Mouse (Mus musculus) G1E-ER4 (cell line): ENCODE data around the gene C3. TPM values are rescaled to one million over a fixed set of nuclear protein-coding genes. Genes with fewer than 3 reads are reported as not detected.

ENCODE experiments used
- GATA1 ChIP-seq: IDR thresholded peaks from one replicate; pipeline ENCODE4 v1.8.0; 2012; ENCODE audit warnings: low read length, inconsistent platforms
- polyA plus RNA-seq: library from polyadenylated mRNA; stranded (reverse); fragments of >175 nt; gene quantifications from 2 replicates; pipeline ENCODE4 v1.2.3, GENCODE M21; 2012

The C3 gene
- polyA plus RNA-seq, 1 experiment, result not detected

DNA sequence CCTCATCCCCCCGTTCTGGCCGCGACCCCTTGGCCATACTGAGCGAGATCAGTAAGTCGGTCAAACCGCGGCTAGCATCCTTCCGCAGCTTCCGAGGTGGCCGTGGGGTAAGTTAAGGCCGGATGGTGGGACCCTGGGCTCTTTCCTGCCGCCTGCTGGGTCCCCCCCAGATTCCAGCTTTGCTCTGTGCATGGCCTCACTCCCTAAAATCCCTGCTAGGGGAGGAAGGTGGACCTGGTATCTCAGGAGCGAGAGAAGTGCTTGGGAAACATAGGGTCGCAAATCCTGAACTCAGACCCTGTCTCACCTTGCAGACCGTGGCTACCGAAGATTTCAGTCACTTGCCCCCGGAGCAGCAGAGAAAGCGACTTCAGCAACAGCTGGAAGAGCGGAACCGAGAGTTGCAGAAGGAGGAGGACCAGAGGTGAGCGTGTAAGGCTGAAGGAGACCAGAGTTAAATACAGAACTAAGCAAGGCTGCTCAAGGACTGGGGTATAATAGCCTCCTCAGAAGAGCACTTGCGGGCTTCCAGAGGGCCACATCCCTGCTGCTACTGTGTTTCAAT, 29.1 kb upstream of the C3 start:
- TF ChIP-seq GATA1, result no peak

DNA sequence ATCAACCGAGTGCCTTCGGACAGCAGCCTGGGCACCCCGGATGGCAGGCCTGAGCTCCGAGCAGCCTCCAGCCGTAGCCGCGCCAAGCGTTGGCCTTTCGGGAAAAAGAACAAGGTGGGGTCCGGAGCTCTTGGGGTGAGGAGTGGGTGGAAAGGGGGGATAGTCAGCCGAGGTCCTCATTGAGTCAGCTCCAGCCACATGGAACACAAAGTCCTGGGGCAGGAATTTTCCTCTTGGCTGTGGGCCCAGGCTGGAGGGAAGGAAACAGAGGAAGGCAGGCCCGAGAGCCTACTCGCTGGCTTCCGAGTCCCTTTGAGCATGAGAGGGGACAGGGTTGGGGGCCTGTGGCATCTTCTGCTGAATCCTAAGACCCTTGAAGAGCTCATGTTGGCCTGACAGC, 27.4 kb upstream of the C3 start:
- no peak for TF ChIP-seq GATA1

DNA sequence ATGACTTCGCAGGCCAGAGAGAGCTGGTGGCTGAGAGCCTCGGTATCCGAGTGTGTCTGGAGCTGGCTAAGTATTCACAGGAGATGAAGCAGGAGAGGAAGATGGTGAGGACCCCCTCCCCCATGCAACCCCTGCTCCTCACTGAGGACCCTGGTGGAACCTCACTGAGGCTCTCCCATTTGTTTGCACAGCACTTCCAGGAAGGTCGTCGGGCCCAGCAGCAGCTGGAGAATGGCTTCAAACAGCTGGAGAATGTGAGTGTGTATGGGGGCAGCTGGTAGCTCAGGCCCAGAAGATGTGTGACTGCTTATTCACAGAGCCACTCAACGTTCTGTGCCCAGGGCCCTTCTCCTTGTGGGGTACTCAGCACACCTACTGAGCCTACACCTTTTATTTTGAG, 25.4 kb upstream of the C3 start:
- no peak for TF ChIP-seq GATA1

DNA sequence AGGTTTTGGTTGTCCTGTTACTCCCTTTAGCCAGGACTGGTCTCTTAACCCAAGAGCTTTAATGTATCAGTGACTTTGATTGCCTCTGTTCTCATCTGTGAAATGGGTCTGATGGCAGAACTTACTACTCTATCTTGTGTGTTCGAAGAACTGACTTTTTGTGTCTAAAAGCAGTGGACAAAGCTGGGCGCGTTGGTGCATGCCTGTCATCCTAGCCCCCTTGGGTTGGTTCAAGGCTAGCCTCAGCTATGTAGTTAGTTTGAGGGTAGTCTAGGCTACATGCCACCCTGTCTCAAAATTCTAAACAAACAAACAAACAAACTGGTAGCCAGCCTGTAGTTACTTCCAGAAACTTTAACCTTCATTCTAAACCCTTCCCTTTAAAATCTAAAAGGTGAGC, 23.5 kb upstream of the C3 start:
- no peak for TF ChIP-seq GATA1

DNA sequence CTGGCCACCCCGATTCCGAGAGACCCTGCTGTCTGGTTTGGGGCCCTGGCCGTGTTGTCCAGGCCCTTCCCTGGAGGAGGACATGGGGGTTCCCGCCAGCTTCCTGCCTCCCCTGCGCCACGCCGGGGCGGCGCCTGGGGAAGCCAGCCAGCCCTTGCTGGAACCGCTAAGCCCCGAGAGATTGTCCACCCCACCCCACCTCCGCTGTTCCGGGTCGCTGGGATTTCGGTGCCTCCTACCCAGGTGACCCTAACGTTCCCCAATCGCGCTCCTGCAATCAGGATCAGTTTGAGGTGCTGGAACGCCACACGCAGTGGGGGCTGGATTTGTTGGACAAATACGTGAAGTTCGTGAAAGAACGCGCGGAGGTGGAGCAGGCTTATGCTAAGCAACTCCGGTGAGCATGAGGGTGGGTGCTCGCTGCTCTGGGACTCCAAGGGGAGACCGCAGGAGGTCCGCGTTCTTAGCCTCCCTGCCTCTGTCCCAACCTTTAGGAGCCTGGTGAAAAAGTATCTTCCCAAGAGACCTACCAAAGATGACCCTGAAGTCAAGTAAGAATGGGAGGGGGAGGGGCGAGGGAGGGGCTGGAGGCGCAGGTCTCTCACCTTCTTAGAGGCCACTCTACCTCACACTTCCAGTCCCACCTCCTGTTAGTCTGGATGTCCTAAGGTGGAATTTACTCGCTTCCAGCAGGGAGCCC, 22.7 kb upstream of the C3 start:
- no peak for TF ChIP-seq GATA1

DNA sequence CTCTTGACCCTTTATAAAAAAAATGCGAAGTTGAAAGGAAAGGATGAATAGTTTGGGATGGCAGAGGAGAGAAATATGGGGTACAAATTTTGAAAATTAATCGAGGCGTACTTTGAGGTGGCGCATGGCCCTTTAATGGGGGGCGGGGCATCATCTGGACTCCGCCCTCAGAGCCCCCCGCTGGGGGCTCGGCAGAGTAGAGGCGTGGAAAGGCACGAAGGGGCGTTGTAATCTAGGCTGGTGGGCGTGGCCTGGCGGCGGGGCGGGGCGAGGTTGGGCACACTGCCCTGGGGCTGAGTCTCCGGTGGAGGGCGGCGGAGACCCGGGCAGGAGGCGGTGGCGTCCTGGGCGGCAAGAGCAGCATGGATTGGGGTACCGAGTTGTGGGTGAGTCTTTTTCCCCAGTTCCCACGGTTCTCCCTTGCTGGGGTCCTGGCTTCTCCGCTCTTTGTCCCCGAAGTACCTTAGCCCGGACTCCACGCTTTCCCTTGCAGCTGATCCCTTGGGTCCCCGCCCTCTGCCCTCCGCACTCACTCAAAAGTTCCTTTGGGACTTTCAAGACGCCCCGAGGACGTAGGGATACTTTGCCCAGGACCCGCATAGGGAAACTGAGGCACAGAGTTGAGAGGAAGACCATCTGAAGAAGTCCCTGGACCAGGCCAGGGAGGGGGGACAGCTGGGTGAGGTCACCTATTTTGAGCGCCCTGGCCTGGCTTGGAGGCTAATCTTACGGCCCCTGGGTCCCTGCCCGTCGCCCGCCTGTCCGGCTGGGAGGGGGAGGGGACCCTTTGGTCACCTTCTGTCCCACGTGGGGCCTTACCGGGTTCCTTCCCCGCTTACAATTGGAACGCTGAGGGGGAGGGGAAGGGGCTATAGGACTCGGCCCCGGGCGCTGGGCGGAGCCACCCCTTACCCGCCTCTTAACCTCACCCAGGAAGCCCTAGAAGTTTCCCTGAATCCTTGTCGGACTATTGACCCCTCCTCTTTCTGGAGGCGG, 21.5 kb upstream of the C3 start, which contains the start of gene Trip10:
Gene Trip10 (plus strand): TSS at position 270 of the 996 bp plus-strand sequence.
- no peak for TF ChIP-seq GATA1

DNA sequence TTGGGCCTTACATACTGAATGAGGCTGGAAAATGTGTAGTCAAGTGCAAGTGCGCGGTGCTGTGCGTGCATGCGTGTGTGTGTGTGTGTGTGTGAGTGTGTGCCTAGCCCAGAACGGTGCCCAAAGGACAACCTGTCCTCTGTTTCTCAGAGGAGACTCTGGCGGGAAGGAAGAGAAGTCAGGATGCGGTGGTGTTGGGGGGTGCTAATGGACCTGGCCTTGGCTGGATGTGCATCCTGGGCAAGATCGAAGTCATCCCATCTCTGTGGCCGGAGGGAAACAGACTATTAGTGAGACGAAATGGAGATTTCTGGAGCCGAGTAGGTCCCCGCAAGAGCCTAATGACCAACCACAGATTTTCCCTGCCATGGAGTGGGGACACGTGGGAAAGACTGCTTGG, 20.8 kb upstream of the C3 start:
- no peak for TF ChIP-seq GATA1

DNA sequence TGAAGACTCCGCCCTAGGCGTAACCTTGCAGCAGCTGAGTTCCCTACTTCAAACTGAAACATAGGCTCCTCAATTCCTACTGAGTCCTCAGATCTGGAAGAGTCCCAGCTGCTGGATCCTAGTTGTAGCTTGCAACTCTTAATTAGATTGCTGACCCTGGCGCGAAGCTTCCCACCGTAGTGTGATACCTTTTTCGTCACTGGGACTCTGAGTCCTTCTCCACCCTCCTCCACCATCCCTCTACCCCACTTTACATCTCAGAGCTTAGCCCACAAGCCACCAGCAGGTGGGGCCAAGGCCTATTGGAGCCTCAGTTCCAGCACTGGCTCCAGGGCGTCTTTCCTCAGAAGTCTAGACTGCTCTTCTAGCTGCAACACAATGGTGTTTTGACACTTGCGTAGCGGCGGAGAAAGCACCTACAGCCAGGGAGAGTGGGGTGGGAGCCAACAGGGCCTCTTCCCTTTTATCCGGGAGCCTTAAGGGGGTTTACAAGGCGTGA, 20.3 kb upstream of the C3 start, which contains the start of gene Gpr108:
Gene Gpr108 (minus strand): TSS at position 246 of the 499 bp plus-strand sequence.
- TF ChIP-seq GATA1, result no peak

DNA sequence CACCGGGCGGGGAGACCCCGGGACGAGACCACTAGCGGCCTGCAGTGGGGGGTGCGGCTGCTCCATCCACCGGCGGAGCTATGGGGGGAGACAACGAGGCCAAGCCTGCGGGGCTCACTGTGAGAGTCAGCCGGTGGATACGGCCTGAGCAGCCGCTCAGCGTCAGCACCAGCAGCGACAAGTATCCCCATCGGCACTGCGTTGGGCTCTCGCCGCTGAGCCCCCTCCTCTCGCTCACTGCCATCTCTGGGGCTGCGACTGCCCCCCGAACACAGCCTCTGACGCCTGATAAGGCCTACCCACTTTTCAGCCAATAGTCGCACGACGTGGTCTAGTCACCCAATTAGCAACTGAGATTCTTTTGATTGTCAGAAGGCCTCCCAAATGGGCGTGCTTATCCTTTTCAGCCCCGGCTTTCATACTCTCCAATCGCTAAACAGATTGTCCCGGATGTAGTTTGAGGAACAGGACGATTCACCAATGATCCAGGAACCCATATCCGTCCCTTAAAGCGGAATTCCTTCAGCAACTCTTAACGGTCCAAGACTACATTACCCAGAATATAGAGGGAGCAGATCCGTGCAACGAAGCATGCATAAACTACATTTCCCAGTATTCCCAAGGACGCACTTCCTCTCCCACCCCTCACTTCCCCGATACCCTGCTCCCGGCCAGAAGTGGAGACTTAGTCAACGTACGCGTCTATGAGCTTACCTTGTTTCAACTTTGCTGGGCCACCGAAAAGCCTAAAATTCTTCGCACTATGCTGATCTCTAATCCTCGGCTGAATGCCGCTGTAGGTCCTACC, 19.7 kb upstream of the C3 start:
- no peak for TF ChIP-seq GATA1

DNA sequence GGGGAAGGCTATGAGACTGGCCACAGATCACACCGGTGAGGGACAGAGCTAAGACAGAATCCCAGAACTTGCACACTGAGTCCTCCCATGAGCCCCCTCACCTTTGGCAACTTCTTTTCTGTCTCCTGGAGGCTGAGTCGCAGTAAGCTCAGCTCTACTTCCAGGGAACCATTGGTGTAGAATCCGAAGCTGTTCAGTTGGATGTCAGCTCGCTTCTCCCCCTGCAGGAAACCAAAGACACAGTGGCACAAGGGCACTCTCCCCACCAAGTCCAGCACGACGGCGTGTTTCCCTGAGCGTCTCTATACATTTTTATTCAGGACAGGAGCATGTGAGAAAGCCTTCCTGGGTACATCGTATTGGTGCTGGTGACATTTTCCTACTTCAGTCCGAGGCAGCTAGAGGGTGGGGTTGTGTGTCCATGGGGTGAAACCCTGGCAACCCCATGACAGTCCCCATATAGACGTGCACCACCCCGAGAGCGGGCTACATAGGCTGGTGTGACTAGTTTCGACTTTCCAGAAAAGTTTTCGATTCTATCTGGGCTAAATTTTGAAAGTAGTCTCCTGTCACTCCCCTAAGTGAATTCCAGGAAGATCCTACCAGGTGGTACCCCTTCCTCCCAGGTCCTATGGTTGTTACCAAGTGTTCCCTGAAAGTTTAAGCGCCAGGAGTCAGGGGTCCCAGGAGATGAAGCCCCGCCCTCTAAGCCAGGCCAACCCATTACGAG, 18.9 kb upstream of the C3 start:
- no peak for TF ChIP-seq GATA1

DNA sequence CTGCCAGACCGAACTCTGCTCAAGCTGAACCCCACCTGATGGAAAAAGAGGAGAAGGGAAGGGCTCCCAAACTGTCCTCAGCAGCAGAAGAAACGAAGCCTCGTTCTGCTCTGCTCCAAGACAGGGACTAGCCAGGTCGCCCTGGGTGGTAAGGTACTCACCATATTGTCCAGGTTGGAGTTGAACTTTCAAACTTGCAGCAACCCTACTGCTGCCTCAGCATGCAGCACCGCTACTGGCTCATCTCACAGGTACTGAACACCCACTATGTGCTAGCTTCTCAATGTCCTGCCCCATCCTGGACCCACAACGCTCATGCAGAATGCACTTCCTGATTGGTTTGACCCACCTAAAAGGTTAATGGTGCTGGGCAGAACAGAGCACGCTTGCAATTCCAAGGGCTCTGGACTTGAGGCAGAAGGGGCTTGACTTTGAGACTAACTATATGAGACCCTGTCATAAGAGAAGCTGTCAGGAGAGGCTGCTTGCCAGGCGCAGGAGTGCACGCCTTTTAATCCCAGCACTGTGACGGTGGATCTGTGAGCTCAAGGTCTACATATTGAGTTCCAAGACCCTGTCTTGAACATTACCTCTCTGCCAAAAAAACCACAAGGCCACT, 17.5 kb upstream of the C3 start:
- TF ChIP-seq GATA1, result no peak

DNA sequence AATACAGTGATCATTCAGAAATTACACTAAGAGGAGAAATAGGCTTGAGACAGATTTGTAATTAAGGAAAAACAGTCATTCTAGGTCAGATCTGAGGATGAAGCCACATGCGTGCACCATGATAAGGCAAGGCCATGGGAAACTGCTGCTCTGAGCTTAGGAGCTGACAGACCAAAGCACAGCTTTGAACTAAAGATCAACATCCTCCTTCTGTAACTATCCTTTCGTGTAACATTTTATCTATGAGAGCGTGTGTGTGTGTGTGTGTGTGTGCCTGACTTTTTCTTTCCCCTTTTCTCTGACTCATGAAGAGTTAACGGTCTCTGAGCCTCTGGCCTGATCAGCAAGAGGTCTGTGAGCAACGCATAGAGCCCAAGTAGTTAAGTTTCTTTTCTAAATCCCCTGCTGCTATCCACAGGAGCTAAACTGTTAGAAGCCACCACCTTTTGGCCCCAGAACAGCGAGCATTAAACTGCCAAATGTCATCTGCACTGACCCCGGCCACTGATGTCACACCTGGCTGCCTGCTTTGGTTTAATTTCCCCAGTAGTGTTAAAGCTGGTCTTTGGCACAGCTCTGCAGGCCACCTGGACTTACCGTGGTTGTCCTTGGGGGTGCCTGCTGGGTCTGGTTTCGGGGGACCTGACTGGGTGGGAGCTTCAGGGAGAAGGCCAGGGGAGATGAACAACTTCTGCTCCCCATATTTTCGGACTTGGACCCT, 15.9 kb upstream of the C3 start:
- no peak for TF ChIP-seq GATA1

DNA sequence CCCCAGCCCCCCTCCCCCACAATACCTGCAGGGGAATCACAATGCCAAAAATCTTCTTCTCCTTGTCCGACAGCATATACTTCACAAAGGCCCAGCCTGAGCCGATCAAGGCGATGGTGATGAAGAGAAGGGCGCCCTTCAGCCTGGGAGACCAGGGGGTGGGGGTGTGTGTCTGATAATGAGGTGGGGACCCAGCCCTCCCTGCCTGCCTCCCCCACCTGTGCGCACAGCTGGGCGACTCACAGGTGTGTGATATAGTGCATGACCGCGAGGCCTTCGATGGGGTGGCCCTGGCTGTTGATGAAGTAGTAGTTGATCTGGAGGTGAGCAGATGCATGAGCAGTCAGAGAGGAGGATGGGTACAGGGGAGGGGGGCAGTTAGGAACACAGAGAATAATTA, 9.2 kb upstream of the C3 start:
- no peak for TF ChIP-seq GATA1

DNA sequence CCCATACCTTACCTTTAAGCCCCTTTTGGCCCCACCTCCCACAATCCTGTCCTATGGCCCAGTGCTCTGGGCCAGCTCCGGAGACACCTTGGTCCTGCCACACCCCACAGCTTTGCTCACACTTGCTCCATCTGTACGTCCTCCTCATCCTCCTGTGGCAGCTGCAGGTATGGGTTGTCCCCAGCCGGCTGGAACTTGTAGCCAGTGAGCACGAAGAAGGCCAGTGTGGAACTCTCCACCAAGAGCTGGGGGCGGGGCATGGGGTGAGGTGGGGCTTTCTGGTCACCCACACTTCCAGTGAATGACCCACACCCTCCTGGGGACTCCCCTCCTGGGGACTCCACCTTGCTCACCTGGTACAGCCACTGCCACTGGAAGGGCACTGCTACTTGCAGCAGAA, 7.9 kb upstream of the C3 start:
- TF ChIP-seq GATA1, result no peak
